Comparison of ENCODE assay signal across 8 mouse cellular contexts in genomic region chr4:123254617-123255016, GRCm38 (mm10). TPM values are rescaled to one million over a fixed set of nuclear protein-coding genes. Genes with fewer than 3 reads are reported as not detected.
DNase-seq lines count a peak whose midpoint lies in the region; ATAC-seq and TF ChIP-seq lines count a peak whose summit lies in the region.

No protein-coding gene starts in this region.

- H3K27me3 ChIP-seq in limb, embryonic 13.5 days, result no peaks in the 10 kb centered on the region
- no peaks in the 10 kb centered on the region for H3K27me3 ChIP-seq in stomach, embryonic 16.5 days (ENCODE audit: control insufficient read depth, insufficient read depth, low read length)

- peak; percentile 24 to 27 for DNase-seq in cerebellum, adult 18-20 months
- DNase-seq in cerebellum, adult 11-12 months, result no peak
- no peak for DNase-seq in left cerebral cortex, adult 2 months (ENCODE audit: extremely low spot score in 1 of 2, low spot score in 2 of 2)
- DNase-seq in left cerebral cortex, postnatal 4 days, result no peak
- DNase-seq in adrenal gland, postnatal 10 days, result no peak

- H3K36me3 ChIP-seq in limb, embryonic 13.5 days, result no peaks in the 10 kb centered on the region
- H3K36me3 ChIP-seq in stomach, embryonic 16.5 days (ENCODE audit: control insufficient read depth, insufficient read depth, low read length), result no peaks in the 10 kb centered on the region

- no peak overlapping the region for H3K4me3 ChIP-seq in left cerebral cortex, adult 2 months
- H3K4me3 ChIP-seq in limb, embryonic 13.5 days, result no peak overlapping the region
- no peak overlapping the region for H3K4me3 ChIP-seq in stomach, embryonic 16.5 days (replicated peaks; ENCODE audit: low read length)

- no peak overlapping the region for H3K9ac ChIP-seq in limb, embryonic 13.5 days
- no peak overlapping the region for H3K9ac ChIP-seq in stomach, embryonic 16.5 days (ENCODE audit: low read length)

- H3K27ac ChIP-seq in left cerebral cortex, adult 2 months, result no peak overlapping the region
- no peak overlapping the region for H3K27ac ChIP-seq in limb, embryonic 13.5 days
- no peak overlapping the region for H3K27ac ChIP-seq in stomach, embryonic 16.5 days (ENCODE audit: low read length)

- H3K9me3 ChIP-seq in limb, embryonic 13.5 days, result no peaks in the 10 kb centered on the region
- no peaks in the 10 kb centered on the region for H3K9me3 ChIP-seq in stomach, embryonic 16.5 days (replicated peaks; ENCODE audit: control insufficient read depth, low read length)

- WGBS in limb, embryonic 13.5 days, result 18% methylated on average over 5 of the region's 5 CpGs
- 14% methylated on average over 5 of the region's 5 CpGs for WGBS in stomach, embryonic 16.5 days

- H3K4me2 ChIP-seq in limb, embryonic 13.5 days (replicated peaks), result no peak overlapping the region
- no peak overlapping the region for H3K4me2 ChIP-seq in stomach, embryonic 16.5 days (ENCODE audit: low read depth, low read length)

- intact Hi-C loops in left cerebral cortex, adult 2 months (cut with DNase I), result loop anchor here (1.0 to 5.0 kb wide), 3 partner anchors 35 to 257 kb away; partner anchors contain the start of gene Mycl
- intact Hi-C loops in left cerebral cortex, postnatal 4 days (cut with DNase I), result loop anchor here (5.0 kb wide), 2 partner anchors 37 to 97 kb away; no protein-coding TSS in a partner anchor

- peak; percentile 76 for TF ChIP-seq CTCF in left cerebral cortex, adult 2 months (IDR thresholded peaks at IDR 0.05)

- ATAC-seq in common myeloid progenitor, adult 5-6 weeks (replicated peaks; ENCODE audit: low read depth, poor library complexity, severe bottlenecking), result peak; percentile 77
- 0 out of 2 replicates have a peak, but pooled peaks have one; percentile 54 for ATAC-seq in limb, embryonic 13.5 days (ENCODE audit: low FRiP score, low read depth)
- ATAC-seq in stomach, embryonic 16.5 days (ENCODE audit: insufficient read depth, low FRiP score), result peak; percentile 38; the same call in 1 of the 2 replicates

- no peaks in the 10 kb centered on the region for H3K4me1 ChIP-seq in limb, embryonic 13.5 days
- H3K4me1 ChIP-seq in stomach, embryonic 16.5 days (ENCODE audit: control insufficient read depth, insufficient read depth, low read length), result no peaks in the 10 kb centered on the region

RNA-seq across cellular contexts. Expression of gene Pabpc4, which starts 7.5 kb away (rescaled TPM):
- 10 to 100 TPM; 44.9 to 45.4 TPM for total RNA-seq in left cerebral cortex, adult 2 months (2021)
- total RNA-seq in left cerebral cortex, postnatal 4 days (2021), result 10 to 100 TPM; 62.6 to 65.5 TPM
- total RNA-seq in common myeloid progenitor, adult 5-6 weeks (2017), result 140 and 158 TPM in 2 replicates
- polyA plus RNA-seq in limb, embryonic 13.5 days (2015; fragmentation: Nextera tagmentation; extraction: Ambion mirVana), result 43.9 and 45.8 TPM in 2 replicates
- 31.2 and 42.5 TPM in 2 replicates for polyA plus RNA-seq in stomach, embryonic 16.5 days (2015; fragmentation: Nextera tagmentation; extraction: Ambion mirVana)
- 100 to 1,000 TPM; 102 to 143 TPM for total RNA-seq in adrenal gland, postnatal 10 days (2021)

RNA-seq across cellular contexts. Expression of gene Heyl, which starts 21.3 kb away (rescaled TPM):
- total RNA-seq in left cerebral cortex, adult 2 months (2021), result 1 to 10 TPM; 2.7 to 3.9 TPM
- total RNA-seq in left cerebral cortex, postnatal 4 days (2021), result 1 to 10 TPM; 5.9 to 6.6 TPM
- total RNA-seq in common myeloid progenitor, adult 5-6 weeks (2017), result not detected in 2 replicates
- polyA plus RNA-seq in limb, embryonic 13.5 days (2015; fragmentation: Nextera tagmentation; extraction: Ambion mirVana), result 5.7 and 6.5 TPM in 2 replicates
- polyA plus RNA-seq in stomach, embryonic 16.5 days (2015; fragmentation: Nextera tagmentation; extraction: Ambion mirVana), result 18.5 and 21.3 TPM in 2 replicates
- total RNA-seq in adrenal gland, postnatal 10 days (2021), result 10 to 100 TPM; 19.5 to 21.0 TPM

RNA-seq across cellular contexts. Expression of gene Nt5c1a, which starts 53.3 kb away (rescaled TPM):
- 10 to 100 TPM in 1 of 2 experiments, 1 to 10 TPM in 1; 9.3 to 11.4 TPM for total RNA-seq in left cerebral cortex, adult 2 months (2021)
- 1 to 10 TPM; 3.6 to 4.9 TPM for total RNA-seq in left cerebral cortex, postnatal 4 days (2021)
- total RNA-seq in common myeloid progenitor, adult 5-6 weeks (2017), result not detected in 2 replicates
- not detected in 2 replicates for polyA plus RNA-seq in limb, embryonic 13.5 days (2015; fragmentation: Nextera tagmentation; extraction: Ambion mirVana)
- polyA plus RNA-seq in stomach, embryonic 16.5 days (2015; fragmentation: Nextera tagmentation; extraction: Ambion mirVana), result not detected in 2 replicates
- 10 to 100 TPM; 13.2 to 21.7 TPM for total RNA-seq in adrenal gland, postnatal 10 days (2021)

Comparison
In these comparisons a context has a peak if more than half of its experiments do, and no peak if none do; other contexts are left out.
1. DNase-seq: peak in cerebellum, adult 18-20 months (2 of 2); none in cerebellum, adult 11-12 months (single experiment), left cerebral cortex, adult 2 months (0 of 2), left cerebral cortex, postnatal 4 days (single experiment) and adrenal gland, postnatal 10 days (single experiment).
2. Peak in every context shown above with its lines, with median percentiles within 50 percentile points of each other: ATAC-seq.